Mouse (Mus musculus) neural tube, embryonic 14.5 days (tissue): Measurements from ENCODE around the gene Ptrh1. TPM values are rescaled to one million over a fixed set of nuclear protein-coding genes. Genes with fewer than 3 reads are reported as not detected.

ENCODE experiments used
- ATAC-seq: fragments of 200-750 bp; cut with Nextera tagmentation; 2 replicates; pipeline ENCODE4 v1.8.0; 2017; ENCODE audit warnings: low read depth, mild to moderate bottlenecking, moderate TSS enrichment, moderate library complexity
- H3K27ac ChIP-seq: fragments of 300-500 bp; sonication (generic); 2 replicates; pipeline ENCODE4 v1.5.1; 2014; ENCODE audit warnings: low read depth, mild to moderate bottlenecking, control low read depth, low read length, moderate library complexity, mixed read lengths
- H3K27me3 ChIP-seq: fragments of 300-500 bp; sonication (generic); 2 replicates; pipeline ENCODE4 v1.6.1; 2014; ENCODE audit warnings: low read length; ENCODE audit not compliant: control insufficient read depth, insufficient read depth
- H3K36me3 ChIP-seq: fragments of 300-500 bp; sonication (generic); 2 replicates; pipeline ENCODE4 v1.6.1; 2014; ENCODE audit warnings: low read length, mixed read lengths; ENCODE audit not compliant: control insufficient read depth, insufficient read depth
- H3K4me1 ChIP-seq: fragments of 300-500 bp; sonication (generic); 2 replicates; pipeline ENCODE4 v1.6.1; 2014; ENCODE audit warnings: low read length; ENCODE audit not compliant: control insufficient read depth, insufficient read depth
- H3K4me2 ChIP-seq: fragments of 300-500 bp; sonication (generic); 2 replicates; pipeline ENCODE4 v1.6.1; 2014; ENCODE audit warnings: mild to moderate bottlenecking, low read depth, low read length, control low read depth
- H3K4me3 ChIP-seq: fragments of 300-500 bp; sonication (generic); 2 replicates; pipeline ENCODE4 v1.5.1; 2014; ENCODE audit warnings: low read depth, low read length, control low read depth, mixed read lengths
- H3K9ac ChIP-seq: fragments of 300-500 bp; sonication (generic); replicated peaks from 2 replicates; pipeline ENCODE4 v1.6.1; 2014; ENCODE audit warnings: low read depth, mild to moderate bottlenecking, control low read depth, low read length, mixed read lengths
- H3K9me3 ChIP-seq: fragments of 300-500 bp; sonication (generic); 2 replicates; pipeline ENCODE4 v1.6.1; 2016; ENCODE audit warnings: low read length; ENCODE audit not compliant: control insufficient read depth
- WGBS: fragments of 180-500 bp; shearing (Covaris S2); extraction: QIAGEN DNeasy Blood & Tissue Kit; methylation state at CpG from one replicate; pipeline ENCODE4 v1.1.7; 2014; 5-methylcytosine and 5-hydroxymethylcytosine counted together
- polyA plus RNA-seq: library from polyadenylated mRNA; unstranded; fragments of >200 nt; fragmentation: Nextera tagmentation; extraction: Ambion mirVana; gene quantifications from 2 replicates; pipeline ENCODE4 v1.2.1, GENCODE M21; 2014

Gene Ptrh1
- polyA plus RNA-seq, 1 experiment from 2014 or later, result 4.8 TPM

DNA sequence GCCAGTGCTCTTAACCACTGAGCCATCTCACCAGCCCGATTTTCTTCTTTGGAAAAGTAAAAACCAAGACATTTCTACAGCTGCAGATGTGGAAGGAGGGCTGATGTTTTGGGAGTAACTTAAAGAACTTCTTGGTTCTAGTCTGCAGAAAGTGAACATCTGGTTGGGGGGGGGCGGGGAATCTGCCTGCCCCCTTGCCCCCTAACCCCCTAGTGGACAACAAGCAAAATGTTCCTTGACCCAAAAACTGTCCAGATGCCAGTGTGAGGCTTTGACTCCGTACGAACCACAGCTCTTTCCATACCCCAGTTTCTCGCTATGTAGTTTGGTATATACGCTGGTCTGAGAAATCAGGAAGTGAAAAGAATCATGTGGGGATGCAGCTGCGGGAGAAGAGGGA lies 25.4 kb upstream of the Ptrh1 start:
- Histone ChIP-seq H3K4me2 (peak overlapping the region; percentile 32; the same call in 1 of the 2 replicates), H3K4me1 (0 out of 2 replicates have a peak, but pooled peaks cover 17% of the 10 kb centered on the region), H3K27ac (no peak overlapping the region), H3K4me3 (no peak overlapping the region), H3K36me3 (peaks cover 70% of the 10 kb centered on the region), H3K9ac (no peak overlapping the region), H3K27me3 (no peaks in the 10 kb centered on the region), H3K9me3 (no peaks in the 10 kb centered on the region)
- 74% methylated on average over 7 of the region's 7 CpGs for WGBS
- ATAC-seq, result no peak

DNA sequence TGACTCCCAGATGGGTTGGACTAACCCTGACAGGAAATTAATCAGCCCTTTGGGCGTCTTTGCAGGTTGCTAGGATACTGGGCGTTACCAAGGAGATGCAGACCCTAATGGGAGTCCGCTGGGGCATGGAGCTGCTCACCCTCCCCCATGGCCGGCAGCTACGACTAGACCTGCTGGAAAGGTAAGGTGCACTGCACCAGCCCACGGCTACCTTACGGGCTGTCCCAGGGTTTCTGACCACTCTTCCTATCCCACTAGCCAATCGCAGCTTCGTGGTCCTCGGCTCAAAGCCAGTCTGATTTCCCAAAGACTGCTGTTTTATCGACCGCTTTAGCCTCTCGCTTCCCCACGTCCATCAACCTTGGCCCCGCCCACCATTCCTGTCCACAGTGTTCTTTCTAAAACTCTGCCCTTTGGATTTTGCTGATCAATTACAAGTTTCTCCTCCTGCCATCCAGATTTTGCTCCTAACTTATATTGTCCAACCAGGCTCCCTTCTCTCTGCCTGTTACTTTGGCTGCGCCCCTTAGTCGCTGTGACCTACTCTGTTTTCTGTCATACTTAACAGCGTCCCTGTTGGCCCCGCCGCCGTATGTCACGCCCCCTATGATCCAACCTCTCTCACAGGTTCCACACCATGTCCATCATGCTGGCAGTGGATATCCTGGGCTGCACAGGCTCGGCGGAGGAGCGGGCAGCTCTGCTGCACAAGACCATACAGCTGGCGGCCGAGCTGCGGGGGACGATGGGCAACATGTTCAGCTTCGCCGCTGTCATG lies 24.5 kb upstream of the Ptrh1 start:
- H3K27ac ChIP-seq, result no peak overlapping the region; the same call in 1 of the 2 replicates
- WGBS, result 11% methylated on average over 31 of the region's 31 CpGs

DNA sequence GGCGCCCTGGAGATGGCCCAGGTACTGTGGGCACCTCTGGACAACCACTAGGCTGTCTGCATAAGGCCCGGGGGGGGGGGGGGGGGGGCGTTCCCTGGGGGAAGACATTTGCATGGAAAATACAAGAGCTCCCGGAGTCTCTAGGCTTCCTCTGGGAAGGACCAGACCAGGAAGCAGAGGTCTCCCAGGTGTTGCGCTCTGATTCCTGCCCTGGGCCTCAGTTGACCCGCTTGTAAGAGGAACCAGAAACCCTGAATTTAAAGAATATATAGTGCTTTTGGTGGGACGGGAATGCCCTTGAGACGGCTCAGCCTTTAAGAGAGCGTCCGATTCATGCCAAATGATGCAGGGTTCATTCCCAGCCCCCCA lies 23.9 kb upstream of the Ptrh1 start:
- H3K36me3 ChIP-seq, result peaks cover 56% of the 10 kb centered on the region
- 0 out of 2 replicates have a peak overlapping the region, but pooled peaks have one; percentile 32 for H3K9ac ChIP-seq
- 17% methylated on average over 8 of the region's 10 CpGs for WGBS
- no peaks in the 10 kb centered on the region for H3K27me3 ChIP-seq
- no peak overlapping the region for H3K27ac ChIP-seq
- H3K4me2 ChIP-seq, result peak overlapping the region; percentile 32
- H3K4me3 ChIP-seq, result peak overlapping the region; percentile 9; the same call in 1 of the 2 replicates
- 0 out of 2 replicates have a peak, but pooled peaks cover 17% of the 10 kb centered on the region for H3K4me1 ChIP-seq
- no peak for ATAC-seq
- H3K9me3 ChIP-seq, result no peaks in the 10 kb centered on the region

More for the DNA sequence above, 24.5 kb upstream of the Ptrh1 start:
- H3K9ac ChIP-seq, result 0 out of 2 replicates have a peak overlapping the region, but pooled peaks have one; percentile 32
- no peaks in the 10 kb centered on the region for H3K27me3 ChIP-seq
- H3K4me3 ChIP-seq, result peak overlapping the region; percentile 9; the same call in 1 of the 2 replicates
- H3K36me3 ChIP-seq, result peaks cover 61% of the 10 kb centered on the region
- peak overlapping the region; percentile 32 for H3K4me2 ChIP-seq
- ATAC-seq, result peak; percentile 77
- H3K9me3 ChIP-seq, result no peaks in the 10 kb centered on the region
- 0 out of 2 replicates have a peak, but pooled peaks cover 17% of the 10 kb centered on the region for H3K4me1 ChIP-seq

DNA sequence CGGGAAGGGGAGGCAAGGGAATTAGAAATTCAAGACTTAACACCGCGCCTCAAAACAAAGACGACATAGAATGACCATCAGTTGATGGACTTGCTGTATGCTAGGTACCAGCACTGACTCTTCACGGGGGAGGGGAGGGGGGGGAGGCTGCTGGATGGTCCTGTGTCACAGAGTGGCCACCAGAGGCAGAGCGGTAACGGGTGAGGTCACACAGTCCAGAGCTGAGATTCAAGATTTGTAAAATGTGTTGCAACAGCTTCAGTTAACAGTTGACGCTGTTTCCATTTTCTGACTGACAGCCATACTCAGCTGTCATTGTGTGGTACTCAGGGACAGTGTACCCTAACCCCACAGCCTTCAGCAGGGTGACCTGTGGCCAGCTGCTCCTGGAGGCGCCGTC lies 23.4 kb upstream of the Ptrh1 start:
- Histone ChIP-seq H3K4me2 (peak overlapping the region; percentile 32), H3K9me3 (no peaks in the 10 kb centered on the region), H3K27ac (no peak overlapping the region), H3K27me3 (no peaks in the 10 kb centered on the region), H3K4me3 (no peak overlapping the region), H3K4me1 (0 out of 2 replicates have a peak, but pooled peaks cover 17% of the 10 kb centered on the region), H3K36me3 (peaks cover 51% of the 10 kb centered on the region), H3K9ac (0 out of 2 replicates have a peak overlapping the region, but pooled peaks have one; percentile 11)
- WGBS, result 59% methylated on average over 10 of the region's 10 CpGs
- ATAC-seq, result no peak

DNA sequence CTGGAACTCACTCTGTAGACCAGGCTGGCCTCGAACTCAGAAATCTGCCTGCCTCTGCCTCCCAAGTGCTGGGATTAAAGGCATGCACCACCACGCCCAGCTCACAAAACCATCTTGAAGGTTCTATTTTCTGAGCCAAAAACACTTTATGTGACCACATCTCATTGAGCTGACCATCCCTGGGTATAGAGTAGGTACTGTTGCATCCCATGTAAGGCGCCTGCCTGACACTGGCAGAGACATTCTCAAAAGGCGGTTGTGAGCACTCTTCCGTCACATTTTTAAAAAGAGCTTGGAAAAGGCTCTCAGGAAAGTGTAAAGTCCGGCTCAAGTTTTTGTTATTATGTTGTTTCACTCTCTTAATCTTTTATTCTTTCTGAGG lies 18.9 kb upstream of the Ptrh1 start:
- ATAC-seq, result peak; percentile 39; the same call in 1 of the 2 replicates
- H3K4me1 ChIP-seq, result peaks cover 9% of the 10 kb centered on the region
- 32% methylated on average over 6 of the region's 6 CpGs for WGBS
- H3K4me3 ChIP-seq, result no peak overlapping the region
- H3K36me3 ChIP-seq, result peaks cover 39% of the 10 kb centered on the region
- H3K27me3 ChIP-seq, result no peaks in the 10 kb centered on the region
- no peaks in the 10 kb centered on the region for H3K9me3 ChIP-seq
- H3K9ac ChIP-seq, result no peak overlapping the region
- H3K27ac ChIP-seq, result no peak overlapping the region
- peak overlapping the region; percentile 18; the same call in 1 of the 2 replicates for H3K4me2 ChIP-seq

DNA sequence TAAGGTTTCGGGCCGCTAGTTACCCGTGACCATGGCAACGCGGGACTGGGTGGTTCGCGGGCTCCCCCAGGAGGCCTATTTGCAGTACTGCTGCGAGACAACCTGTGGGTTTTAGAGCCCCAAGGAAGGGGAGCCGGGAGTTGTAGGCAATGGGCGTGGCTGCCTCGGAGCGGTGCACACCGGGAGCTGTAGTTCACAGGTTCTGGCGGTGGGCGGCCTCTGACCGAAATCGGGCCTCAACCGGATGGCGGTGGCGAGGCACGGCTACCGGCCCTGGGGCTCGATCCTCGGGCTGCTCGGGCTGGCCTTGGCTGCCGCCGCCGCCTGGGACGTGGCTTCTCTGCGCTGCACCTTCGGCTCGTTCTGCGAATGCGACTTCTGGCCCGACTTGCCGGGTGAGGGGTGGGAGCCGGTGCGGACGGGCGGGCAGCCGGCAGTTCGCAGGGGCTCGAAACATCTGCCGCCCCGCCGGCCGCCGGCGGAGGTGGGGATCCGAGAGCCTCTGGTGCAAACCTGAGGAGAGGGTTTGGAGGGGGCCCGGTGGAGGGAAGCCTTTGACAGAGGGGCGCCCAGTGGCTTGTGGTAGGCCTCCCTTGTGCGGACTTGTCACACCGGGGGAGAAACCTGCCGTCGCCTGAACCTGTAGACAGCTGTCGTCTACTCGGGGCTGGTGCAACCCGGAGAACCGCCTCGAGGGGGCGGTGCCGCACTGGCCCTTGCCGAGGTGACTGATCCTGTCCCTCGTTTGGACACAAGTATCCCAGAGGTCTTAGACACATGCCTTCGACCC lies 18.3 kb upstream of the Ptrh1 start, which contains the start of gene Tor2a:
TSS of gene Tor2a (plus strand) at position 179 of the 790 bp plus-strand sequence.
- peaks cover 38% of the 10 kb centered on the region for H3K36me3 ChIP-seq
- H3K27me3 ChIP-seq, result no peaks in the 10 kb centered on the region

DNA sequence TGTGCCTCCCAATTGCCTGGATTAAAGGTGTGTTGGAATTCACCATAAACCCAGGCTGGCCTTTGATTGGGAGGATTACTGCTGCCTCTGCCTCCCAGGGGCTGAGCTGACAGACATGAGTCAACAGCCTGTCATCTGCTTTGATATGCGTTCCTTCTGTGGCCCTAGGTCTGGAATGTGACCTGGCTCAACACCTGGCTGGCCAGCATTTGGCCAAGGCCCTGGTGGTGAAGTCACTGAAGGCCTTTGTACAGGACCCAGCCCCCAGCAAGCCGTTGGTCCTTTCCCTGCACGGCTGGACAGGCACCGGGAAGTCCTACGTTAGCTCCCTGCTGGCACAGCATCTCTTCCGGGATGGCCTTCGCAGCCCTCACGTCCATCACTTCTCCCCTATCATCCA lies 17.1 kb upstream of the Ptrh1 start:
- peaks cover 5% of the 10 kb centered on the region for H3K4me1 ChIP-seq
- ATAC-seq, result no peak
- H3K27ac ChIP-seq, result no peak overlapping the region
- H3K4me3 ChIP-seq, result no peak overlapping the region
- WGBS, result 72% methylated on average over 8 of the region's 8 CpGs
- H3K36me3 ChIP-seq, result peaks cover 26% of the 10 kb centered on the region
- H3K4me2 ChIP-seq, result no peak overlapping the region
- no peaks in the 10 kb centered on the region for H3K9me3 ChIP-seq
- H3K27me3 ChIP-seq, result no peaks in the 10 kb centered on the region
- H3K9ac ChIP-seq, result 0 out of 2 replicates have a peak overlapping the region, but pooled peaks have one; percentile 16

More for the DNA sequence above, 18.3 kb upstream of the Ptrh1 start, which contains the start of gene Tor2a:
- peak within 1 kb of the TSS; percentile 87 for H3K9ac ChIP-seq
- ATAC-seq, result peak; percentile 92
- WGBS, result under 1% methylated on average over 52 of the region's 66 CpGs
- no peaks in the 10 kb centered on the region for H3K9me3 ChIP-seq
- peak within 1 kb of the TSS; percentile 88 for H3K27ac ChIP-seq
- H3K4me1 ChIP-seq, result peaks cover 5% of the 10 kb centered on the region
- H3K4me3 ChIP-seq, result peak within 1 kb of the TSS; percentile 76
- H3K4me2 ChIP-seq, result peak within 1 kb of the TSS; percentile 46

DNA sequence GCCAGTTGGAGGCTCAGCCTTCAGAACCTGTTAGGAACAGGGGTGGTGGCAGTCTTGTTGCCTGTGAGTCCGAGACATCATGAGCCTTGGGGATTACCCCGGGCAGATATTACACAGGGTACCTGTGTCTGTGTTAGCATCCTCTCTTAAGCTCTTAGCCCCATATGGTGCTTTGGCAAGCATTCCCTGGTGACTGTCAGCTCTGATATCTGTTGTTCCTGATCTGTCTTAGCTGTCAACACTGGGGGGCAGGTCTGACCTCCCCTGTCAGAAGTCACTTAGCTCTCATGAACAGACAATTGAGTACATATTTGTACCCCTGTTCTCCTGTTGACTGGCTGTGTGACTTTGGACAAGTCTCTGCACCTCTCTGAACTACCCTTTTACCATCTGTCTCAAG lies 16.6 kb upstream of the Ptrh1 start:
- peaks cover 5% of the 10 kb centered on the region for H3K4me1 ChIP-seq
- no peaks in the 10 kb centered on the region for H3K9me3 ChIP-seq
- 85% methylated on average over 2 of the region's 2 CpGs for WGBS
- H3K27ac ChIP-seq, result no peak overlapping the region
- ATAC-seq, result no peak
- no peak overlapping the region for H3K4me3 ChIP-seq
- H3K27me3 ChIP-seq, result no peaks in the 10 kb centered on the region
- no peak overlapping the region for H3K9ac ChIP-seq
- H3K36me3 ChIP-seq, result peaks cover 24% of the 10 kb centered on the region
- no peak overlapping the region for H3K4me2 ChIP-seq
